Mouse (Mus musculus) cerebellum, adult 2 months (tissue): ENCODE results near the gene Plcb3. TPM values are rescaled to one million over a fixed set of nuclear protein-coding genes. Genes with fewer than 3 reads are reported as not detected.

Experiments used
- DNase-seq, 2 experiments: peaks; one replicate each; pipeline ENCODE4 v3.0.0; 2021
- H3K27ac ChIP-seq: fragments of 200-500 bp; 2 replicates; pipeline ENCODE4 v1.5.1; 2012; ENCODE audit warnings: low read length, control low read depth, inconsistent platforms; ENCODE audit not compliant: insufficient read depth
- H3K27me3 ChIP-seq: fragments of 200-500 bp; 2 replicates; pipeline ENCODE4 v1.6.1; 2012; ENCODE audit warnings: inconsistent platforms, mild to moderate bottlenecking, low read length, moderate library complexity; ENCODE audit not compliant: control insufficient read depth, insufficient read depth
- H3K4me1 ChIP-seq: fragments of 200-500 bp; 2 replicates; pipeline ENCODE4 v1.6.1; 2011; ENCODE audit warnings: low read length; ENCODE audit not compliant: control insufficient read depth, insufficient read depth
- H3K4me3 ChIP-seq: fragments of 200-500 bp; replicated peaks from 2 replicates; pipeline ENCODE3; 2011; ENCODE audit warnings: mild to moderate bottlenecking, low read depth, low read length, control low read depth; ENCODE audit not compliant: insufficient read depth
- CTCF ChIP-seq: fragments of 200-500 bp; IDR thresholded peaks from 2 replicates; pipeline ENCODE4 v1.5.1; 2011; ENCODE audit warnings: low read depth, mild to moderate bottlenecking, control low read depth, low read length, moderate library complexity, borderline replicate concordance; ENCODE audit not compliant: insufficient read depth
- POLR2A ChIP-seq: fragments of 200-500 bp; IDR thresholded peaks from 2 replicates; pipeline ENCODE4 v1.6.1; 2011; ENCODE audit warnings: low read length, control low read depth, borderline replicate concordance; ENCODE audit not compliant: insufficient read depth
- whole genome bisulfite sequencing: fragments of 180-500 bp; shearing (Covaris S2); methylation state at CpG from one replicate; pipeline ENCODE4 v1.1.7; 2018; 5-methylcytosine and 5-hydroxymethylcytosine counted together
- polyA plus RNA-seq: library from polyadenylated mRNA; depleted of rRNA; stranded (reverse); fragments of >200 nt; gene quantifications from 2 replicates; pipeline ENCODE4 v1.2.3, GENCODE M21; 2012

Plcb3 gene
- polyA plus RNA-seq, 1 experiment: 53.2 TPM

DNA sequence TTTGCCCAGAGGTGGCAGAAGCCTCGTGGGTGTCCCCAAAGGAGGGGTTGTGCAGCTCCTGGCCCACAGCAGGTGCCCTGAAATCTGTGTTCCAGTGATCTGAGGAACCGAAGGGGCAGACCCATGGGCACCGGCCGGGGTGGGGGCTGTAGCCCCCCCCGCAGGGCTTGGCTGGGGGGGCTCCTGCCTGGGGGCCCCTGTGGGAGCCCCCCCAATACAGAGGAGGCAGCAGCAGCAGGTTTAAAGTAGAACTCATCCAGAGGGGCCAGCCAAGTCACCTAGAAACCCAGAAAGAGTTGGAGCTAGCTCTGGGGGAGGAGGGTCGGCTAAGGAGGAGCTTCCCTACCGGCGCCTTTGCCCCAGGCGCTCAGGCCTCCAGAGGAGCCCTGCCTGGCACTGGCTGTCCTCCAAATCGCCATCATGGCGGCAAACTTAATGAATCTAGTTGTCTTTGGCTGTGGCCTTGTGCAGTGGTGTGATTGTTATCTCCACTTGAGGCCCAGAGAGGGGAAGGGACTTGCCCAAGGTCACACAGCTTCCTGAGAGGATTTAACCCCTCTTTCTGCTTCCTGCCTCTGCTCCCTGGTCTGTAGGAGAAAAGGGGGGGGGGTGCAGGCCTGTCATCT lies 5.7 kb downstream of the Plcb3 start:
- WGBS: 26% methylated on average over 11 of the region's 11 CpGs
- no peak for DNase-seq
- TF ChIP-seq CTCF: no peak
- no peak for TF ChIP-seq POLR2A
- Histone ChIP-seq H3K27ac (no peak overlapping the region), H3K4me1 (peaks cover 12% of the 10 kb centered on the region), H3K27me3 (no peaks in the 10 kb centered on the region; the same call in 1 of the 2 replicates), H3K4me3 (no peak overlapping the region)

DNA sequence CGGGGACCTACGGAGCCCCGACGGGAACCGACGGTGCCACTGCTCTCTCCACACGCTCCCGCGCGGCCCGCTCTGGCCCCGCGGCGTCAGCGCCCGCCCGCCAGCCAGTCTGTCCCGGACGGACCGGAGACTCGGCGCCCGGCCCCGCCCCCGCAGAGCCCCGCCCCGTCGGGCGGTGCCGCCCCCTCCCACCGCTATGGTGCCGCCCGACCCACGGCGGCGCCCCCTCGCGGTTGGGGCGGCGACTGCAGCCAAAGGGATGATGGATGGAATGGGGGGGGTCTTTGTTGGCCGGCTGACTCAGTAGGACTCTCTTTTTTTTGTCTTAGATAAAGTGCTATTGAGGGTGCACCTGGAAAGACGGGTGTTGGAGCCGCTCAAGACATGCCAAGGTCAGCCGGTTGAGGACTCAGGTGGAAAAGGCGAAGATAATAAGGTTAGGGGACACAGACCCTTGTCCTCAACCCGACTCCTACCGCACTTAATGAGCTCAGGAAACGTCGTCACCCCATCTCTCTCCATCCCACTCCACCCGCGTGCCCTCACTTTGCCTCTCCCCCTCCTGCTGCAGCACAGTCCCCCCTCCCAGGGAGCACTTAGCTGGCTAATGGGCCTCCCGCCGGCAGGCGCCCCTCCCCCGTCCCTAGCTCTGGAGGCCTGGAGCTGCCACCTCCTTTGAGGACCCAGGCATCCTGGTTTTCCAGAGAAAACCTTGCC lies 6.4 kb downstream of the Plcb3 start:
- no peak overlapping the region for H3K27ac ChIP-seq
- peaks cover 12% of the 10 kb centered on the region for H3K4me1 ChIP-seq
- H3K27me3 ChIP-seq: no peaks in the 10 kb centered on the region; the same call in 1 of the 2 replicates
- WGBS: 2% methylated on average over 55 of the region's 55 CpGs
- no peak for TF ChIP-seq POLR2A
- peak; percentile 17; the same call in 1 of the 2 replicates for TF ChIP-seq CTCF
- H3K4me3 ChIP-seq: peak overlapping the region; percentile 42
- DNase-seq: no peak

DNA sequence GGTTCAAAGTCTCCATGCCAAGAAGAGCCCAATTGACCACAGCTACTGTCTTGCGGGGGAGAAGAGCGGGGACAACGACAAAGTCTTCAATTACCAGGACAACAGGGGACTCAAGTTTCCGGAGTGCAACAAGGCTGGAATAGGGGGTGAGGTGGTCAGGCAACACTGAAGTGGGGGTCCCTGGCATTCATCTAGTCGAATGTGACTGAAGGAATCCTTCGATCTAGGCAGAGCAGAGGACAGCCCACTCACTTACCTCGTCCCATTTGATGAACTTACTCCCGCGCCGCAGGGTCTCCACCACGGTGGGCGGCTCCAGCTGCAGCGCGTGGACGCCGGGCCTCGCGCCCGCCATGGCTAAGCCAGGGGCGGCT lies 7.0 kb downstream of the Plcb3 start:
- WGBS: 9% methylated on average over 19 of the region's 20 CpGs
- Histone ChIP-seq H3K27me3 (no peaks in the 10 kb centered on the region; the same call in 1 of the 2 replicates), H3K4me3 (peak overlapping the region; percentile 42), H3K27ac (no peak overlapping the region), H3K4me1 (peaks cover 12% of the 10 kb centered on the region)
- TF ChIP-seq CTCF (no peak), POLR2A (no peak)
- DNase-seq: no peak

DNA sequence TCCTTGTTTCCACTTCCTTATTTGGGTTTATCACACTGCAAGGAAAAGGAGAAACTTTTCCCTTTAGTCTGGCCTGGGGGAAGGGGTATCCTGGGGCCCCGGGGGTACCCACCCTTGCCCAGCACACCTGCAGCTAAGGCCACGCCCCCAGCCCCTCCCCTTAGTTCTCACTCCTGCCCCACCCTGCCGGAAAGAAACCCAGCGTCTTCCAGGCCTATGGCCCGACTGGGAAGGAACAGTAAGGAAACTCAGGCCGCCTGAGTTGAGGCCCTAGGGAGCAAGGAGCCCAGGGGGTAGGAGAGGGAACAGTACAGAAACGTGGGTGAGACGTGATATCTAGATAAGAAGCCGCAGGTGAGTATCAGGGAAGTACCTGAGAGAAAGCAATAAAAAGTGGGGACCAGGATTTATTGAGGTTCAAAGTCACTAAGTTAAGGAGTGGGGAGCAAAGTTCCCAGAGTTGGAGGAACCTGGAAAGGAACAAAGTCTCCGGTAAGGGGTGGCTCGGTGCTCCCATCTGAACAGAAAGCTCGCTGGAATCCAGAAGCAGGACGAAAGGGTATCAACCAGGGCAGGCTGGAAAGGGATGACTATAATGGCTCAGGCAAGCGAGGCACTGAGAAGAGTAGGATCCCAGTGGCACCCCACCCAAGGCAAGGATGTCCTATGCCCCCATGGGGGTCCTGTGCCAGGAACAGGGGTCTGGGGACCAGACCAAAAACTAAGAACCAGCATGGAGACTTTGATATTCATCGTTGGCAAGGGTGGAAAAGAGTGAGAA lies 7.6 kb downstream of the Plcb3 start:
- Histone ChIP-seq H3K4me3 (no peak overlapping the region), H3K27ac (no peak overlapping the region), H3K27me3 (no peaks in the 10 kb centered on the region; the same call in 1 of the 2 replicates), H3K4me1 (peaks cover 12% of the 10 kb centered on the region)
- no peak for DNase-seq
- WGBS: 49% methylated on average over 15 of the region's 15 CpGs
- no peak for TF ChIP-seq POLR2A
- no peak for TF ChIP-seq CTCF

DNA sequence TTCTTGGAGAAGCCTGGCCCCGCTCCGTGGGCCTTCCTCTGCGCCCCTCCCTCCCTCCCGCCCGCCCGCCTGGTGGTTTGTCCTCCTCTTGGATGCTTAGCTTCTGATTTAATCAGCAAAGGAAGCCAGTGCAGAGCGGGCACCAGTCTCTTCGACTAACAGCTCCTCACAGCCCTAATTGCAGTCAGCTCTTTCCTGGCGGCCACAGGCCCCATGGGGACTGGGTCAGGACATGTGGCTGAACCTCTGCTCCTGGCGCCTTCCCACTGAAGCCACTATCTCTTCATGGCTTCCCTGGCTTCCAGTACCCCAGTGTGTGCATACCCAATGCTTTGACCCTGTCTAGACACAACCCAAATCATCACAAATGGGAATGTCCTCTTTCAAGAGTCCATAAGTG lies 19.8 kb downstream of the Plcb3 start:
- 58% methylated on average over 10 of the region's 10 CpGs for WGBS
- Histone ChIP-seq H3K27ac (no peak overlapping the region), H3K4me3 (no peak overlapping the region), H3K4me1 (peaks cover 6% of the 10 kb centered on the region; the same call in 1 of the 2 replicates), H3K27me3 (no peaks in the 10 kb centered on the region)
- DNase-seq: no peak
- TF ChIP-seq POLR2A: no peak
- TF ChIP-seq CTCF: no peak

DNA sequence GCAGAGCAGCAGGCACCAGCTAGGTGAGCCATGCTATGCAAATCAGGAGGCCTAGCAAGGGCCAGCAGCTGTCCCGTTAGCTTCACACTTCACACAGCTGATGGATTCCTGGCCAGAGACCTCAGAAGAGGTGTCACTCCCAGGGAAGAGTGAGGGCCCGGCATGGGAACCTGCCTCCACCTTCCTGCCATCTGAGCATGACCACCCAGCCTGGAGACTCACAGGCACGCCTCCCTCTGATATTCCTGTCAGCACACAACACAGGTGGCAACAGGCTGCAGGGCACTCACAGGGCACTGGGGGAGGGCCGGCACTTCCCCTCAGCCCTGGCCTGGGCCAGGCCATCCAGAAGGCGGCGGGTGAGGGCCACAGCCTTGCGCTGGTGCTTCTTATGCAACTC lies 20.8 kb downstream of the Plcb3 start:
- TF ChIP-seq POLR2A (no peak), CTCF (no peak)
- no peaks in the 10 kb centered on the region for H3K27me3 ChIP-seq
- 67% methylated on average over 7 of the region's 7 CpGs for WGBS
- H3K27ac ChIP-seq: no peak overlapping the region
- no peak overlapping the region for H3K4me3 ChIP-seq
- H3K4me1 ChIP-seq: peaks cover 6% of the 10 kb centered on the region; the same call in 1 of the 2 replicates
- no peak for DNase-seq

DNA sequence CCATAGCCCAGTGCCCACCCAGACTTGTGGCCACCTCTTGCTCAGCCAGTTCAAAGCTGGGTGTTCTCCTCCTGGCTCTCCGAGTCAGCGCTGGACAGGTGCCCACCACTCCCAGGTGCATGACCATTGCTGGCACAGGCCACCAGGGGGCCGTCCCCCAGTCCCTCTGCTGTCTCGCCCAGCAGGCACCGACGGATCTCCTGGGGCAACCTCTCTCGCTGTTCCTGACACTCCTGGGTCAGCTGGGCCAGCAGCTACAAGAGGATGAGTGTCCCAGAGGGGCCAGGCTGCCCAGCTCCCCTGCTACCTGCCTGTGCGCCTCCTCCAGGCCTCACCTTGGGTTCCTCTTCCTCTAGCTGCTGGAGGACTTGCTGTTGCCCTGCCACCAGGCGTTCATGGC lies 22.2 kb downstream of the Plcb3 start:
- Histone ChIP-seq H3K27me3 (no peaks in the 10 kb centered on the region), H3K27ac (no peak overlapping the region), H3K4me3 (no peak overlapping the region), H3K4me1 (peaks cover 7% of the 10 kb centered on the region)
- peak; percentile 40 to 56 for DNase-seq
- WGBS: 37% methylated on average over 9 of the region's 9 CpGs
- TF ChIP-seq CTCF (no peak), POLR2A (no peak)

DNA sequence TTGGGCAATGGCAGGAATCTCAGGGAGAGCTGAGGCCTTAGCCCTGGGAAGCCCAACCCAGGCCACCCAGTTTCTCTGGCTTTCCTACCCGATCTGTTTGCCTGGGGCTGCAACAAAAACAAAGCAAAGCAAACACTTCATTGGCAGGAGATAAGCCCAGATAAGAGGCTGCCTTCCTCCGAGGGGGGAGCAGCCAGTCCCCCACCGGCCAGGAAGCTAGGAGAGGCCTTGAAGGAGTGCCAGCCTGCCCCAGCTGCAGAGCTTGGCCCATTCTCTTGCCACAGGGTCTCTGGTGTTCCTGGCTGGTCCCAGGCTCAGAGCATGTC lies 23.6 kb downstream of the Plcb3 start:
- peak overlapping the region; percentile 73; the same call in 1 of the 2 replicates for H3K27ac ChIP-seq
- 10% methylated on average over 3 of the region's 3 CpGs for WGBS
- H3K27me3 ChIP-seq: no peaks in the 10 kb centered on the region
- DNase-seq: no peak
- peaks cover 21% of the 10 kb centered on the region for H3K4me1 ChIP-seq
- TF ChIP-seq CTCF (no peak), POLR2A (no peak)
- peak overlapping the region; percentile 97 for H3K4me3 ChIP-seq
